Mouse (Mus musculus) cerebellum, adult 2 months (tissue): ENCODE data around the gene Inka1.
A peak's percentile ranks its signal among the peaks of the same experiment; 100 is the strongest.

Experiments
- CTCF ChIP-seq: fragments of 200-500 bp; IDR thresholded peaks from 2 replicates; pipeline ENCODE4 v1.5.1; 2011; ENCODE audit warnings: low read depth, mild to moderate bottlenecking, control low read depth, low read length, moderate library complexity, borderline replicate concordance; ENCODE audit not compliant: insufficient read depth
- POLR2A ChIP-seq: fragments of 200-500 bp; IDR thresholded peaks from 2 replicates; pipeline ENCODE4 v1.6.1; 2011; ENCODE audit warnings: low read length, control low read depth, borderline replicate concordance; ENCODE audit not compliant: insufficient read depth

GRCm38 (mm10) chr9:107950460-107951355 lies 35.0 kb downstream of the Inka1 start:
- TF ChIP-seq CTCF (no peak), POLR2A (peak; percentile 84; the same call in 1 of the 2 replicates)
